Mouse (Mus musculus): ENCODE data around the gene Dkkl1. TPM values are rescaled to one million over a fixed set of nuclear protein-coding genes. Genes with fewer than 3 reads are reported as not detected.

The Dkkl1 gene
- polyA plus RNA-seq, 1 experiment from 2014 or later, result 1.4 TPM

DNA sequence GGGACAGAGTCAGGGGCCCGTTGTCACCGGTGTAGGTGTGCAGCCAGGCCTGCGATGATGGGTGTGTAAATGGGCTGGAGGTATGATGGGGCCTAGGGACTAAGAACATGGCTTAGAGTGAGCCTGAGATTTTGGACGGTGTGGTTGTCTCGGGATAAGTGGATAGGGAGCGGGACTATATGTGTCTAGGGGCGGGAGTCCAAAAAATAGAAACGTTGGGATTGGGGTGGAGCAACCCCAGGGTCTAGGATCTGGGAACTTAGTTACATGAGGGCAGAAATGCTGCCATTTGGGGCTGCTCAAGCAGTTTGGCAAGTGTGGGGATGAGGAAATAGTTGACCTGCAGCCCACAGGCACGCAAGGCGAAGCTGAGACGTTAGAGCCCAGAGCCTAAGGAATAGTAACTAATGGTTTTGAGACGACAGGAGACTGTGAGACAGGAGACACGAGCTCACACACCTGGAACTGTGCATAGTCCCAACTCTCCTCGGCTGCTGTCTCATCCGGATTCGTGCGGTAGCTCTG, 23.8 kb upstream of the Dkkl1 start:
- H3K4me2 ChIP-seq (replicated peaks), result peak overlapping the region; percentile 60
- H3K4me3 ChIP-seq, result peak overlapping the region; percentile 31
- peaks cover 37% of the 10 kb centered on the region for H3K36me3 ChIP-seq
- no peaks in the 10 kb centered on the region for H3K9me3 ChIP-seq
- 31% methylated on average over 17 of the region's 17 CpGs for WGBS
- peak overlapping the region; percentile 58 for H3K27ac ChIP-seq
- ATAC-seq (ENCODE audit: low FRiP score, low read depth), result no peak; the same call in 1 of the 2 replicates
- peaks cover 22% of the 10 kb centered on the region for H3K27me3 ChIP-seq
- H3K9ac ChIP-seq, result peak overlapping the region; percentile 56
- H3K4me1 ChIP-seq, result peaks cover 40% of the 10 kb centered on the region

DNA sequence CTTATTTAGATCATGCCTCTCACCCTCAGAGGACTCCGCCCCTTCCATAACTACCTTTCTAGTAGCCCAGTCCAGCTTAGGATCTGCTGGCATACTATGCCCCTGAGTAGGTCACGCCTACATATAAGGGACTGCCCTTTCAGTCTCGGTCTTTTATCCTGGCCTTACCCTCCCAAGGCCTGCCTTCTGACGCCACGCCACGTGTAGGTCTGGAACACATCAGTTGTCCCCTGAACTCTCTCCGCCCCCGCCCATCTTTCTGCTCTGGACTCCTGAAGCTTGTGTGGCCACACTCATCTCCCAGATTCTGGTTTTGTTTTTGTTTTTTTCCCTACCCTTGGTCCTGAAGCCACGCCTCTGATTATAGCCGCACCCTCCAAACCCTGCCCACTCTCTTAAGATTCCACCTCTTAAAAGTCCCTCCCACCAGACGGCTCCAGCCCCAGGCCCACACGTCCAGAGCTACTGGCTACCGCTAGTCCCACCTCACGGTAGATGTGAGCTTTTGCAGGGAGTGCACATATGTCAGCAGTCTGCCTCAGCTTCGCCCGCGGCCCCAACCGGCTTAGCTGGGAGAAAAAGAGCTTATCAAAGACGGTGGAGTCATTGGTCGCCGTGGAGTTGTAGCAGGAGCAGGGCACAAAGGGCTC, 23.1 kb upstream of the Dkkl1 start:
- H3K27me3 ChIP-seq, result peaks cover 19% of the 10 kb centered on the region
- H3K36me3 ChIP-seq, result peaks cover 37% of the 10 kb centered on the region
- peak overlapping the region; percentile 31 for H3K4me3 ChIP-seq
- H3K4me1 ChIP-seq, result peaks cover 36% of the 10 kb centered on the region
- peak overlapping the region; percentile 60 for H3K4me2 ChIP-seq (replicated peaks)
- no peaks in the 10 kb centered on the region for H3K9me3 ChIP-seq
- 4% methylated on average over 21 of the region's 21 CpGs for WGBS
- peak; percentile 88 for ATAC-seq (ENCODE audit: low FRiP score, low read depth)
- peak overlapping the region; percentile 56 for H3K9ac ChIP-seq
- H3K27ac ChIP-seq, result peak overlapping the region; percentile 58

DNA sequence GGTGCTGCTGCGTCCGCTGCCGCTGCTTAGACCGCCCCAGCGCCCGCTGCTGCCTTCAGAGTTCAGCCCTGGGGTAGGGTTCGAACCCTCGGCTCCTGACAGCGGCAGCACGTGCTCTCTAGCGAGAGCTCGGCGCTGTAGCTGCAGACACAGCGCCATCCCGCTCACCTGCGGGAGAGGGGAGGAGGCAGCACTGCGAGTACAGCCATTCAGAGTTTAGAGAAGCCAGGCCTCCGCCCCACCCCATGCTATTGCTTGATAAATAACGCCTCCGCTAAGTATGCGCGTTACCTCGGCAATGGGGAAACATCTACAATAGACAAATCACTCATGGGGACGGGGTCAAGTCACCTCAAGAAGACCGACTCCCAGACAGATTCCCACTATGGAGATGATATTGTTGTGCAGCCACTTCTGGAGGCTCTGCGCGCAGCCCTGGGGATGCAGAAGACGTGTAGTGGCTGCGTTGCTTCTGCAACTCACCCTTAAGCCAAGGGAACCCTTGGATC, 22.4 kb upstream of the Dkkl1 start:
- Histone ChIP-seq H3K36me3 (peaks cover 42% of the 10 kb centered on the region), H3K9me3 (no peaks in the 10 kb centered on the region), H3K9ac (peak overlapping the region; percentile 56; the same call in 1 of the 2 replicates), H3K27me3 (peaks cover 19% of the 10 kb centered on the region), H3K27ac (peak overlapping the region; percentile 48), H3K4me2 (replicated peaks) (peak overlapping the region; percentile 60), H3K4me3 (peak overlapping the region; percentile 31), H3K4me1 (peaks cover 36% of the 10 kb centered on the region)
- ATAC-seq (ENCODE audit: low FRiP score, low read depth), result peak; percentile 5; the same call in 1 of the 2 replicates
- 9% methylated on average over 29 of the region's 29 CpGs for WGBS

GRCm38 (mm10) chr7:45233580-45234332, 21.8 kb upstream of the Dkkl1 start:
- peaks cover 36% of the 10 kb centered on the region for H3K4me1 ChIP-seq
- H3K27me3 ChIP-seq, result peaks cover 12% of the 10 kb centered on the region
- peak overlapping the region; percentile 48 for H3K27ac ChIP-seq
- peak overlapping the region; percentile 4; the same call in 1 of the 2 replicates for H3K4me3 ChIP-seq
- H3K36me3 ChIP-seq, result peaks cover 49% of the 10 kb centered on the region
- WGBS, result 28% methylated on average over 20 of the region's 20 CpGs
- H3K9ac ChIP-seq, result peak overlapping the region; percentile 50; the same call in 1 of the 2 replicates
- no peaks in the 10 kb centered on the region for H3K9me3 ChIP-seq
- 0 out of 2 replicates have a peak, but pooled peaks have one; percentile 0 for ATAC-seq (ENCODE audit: low FRiP score, low read depth)
- H3K4me2 ChIP-seq (replicated peaks), result peak overlapping the region; percentile 60

DNA sequence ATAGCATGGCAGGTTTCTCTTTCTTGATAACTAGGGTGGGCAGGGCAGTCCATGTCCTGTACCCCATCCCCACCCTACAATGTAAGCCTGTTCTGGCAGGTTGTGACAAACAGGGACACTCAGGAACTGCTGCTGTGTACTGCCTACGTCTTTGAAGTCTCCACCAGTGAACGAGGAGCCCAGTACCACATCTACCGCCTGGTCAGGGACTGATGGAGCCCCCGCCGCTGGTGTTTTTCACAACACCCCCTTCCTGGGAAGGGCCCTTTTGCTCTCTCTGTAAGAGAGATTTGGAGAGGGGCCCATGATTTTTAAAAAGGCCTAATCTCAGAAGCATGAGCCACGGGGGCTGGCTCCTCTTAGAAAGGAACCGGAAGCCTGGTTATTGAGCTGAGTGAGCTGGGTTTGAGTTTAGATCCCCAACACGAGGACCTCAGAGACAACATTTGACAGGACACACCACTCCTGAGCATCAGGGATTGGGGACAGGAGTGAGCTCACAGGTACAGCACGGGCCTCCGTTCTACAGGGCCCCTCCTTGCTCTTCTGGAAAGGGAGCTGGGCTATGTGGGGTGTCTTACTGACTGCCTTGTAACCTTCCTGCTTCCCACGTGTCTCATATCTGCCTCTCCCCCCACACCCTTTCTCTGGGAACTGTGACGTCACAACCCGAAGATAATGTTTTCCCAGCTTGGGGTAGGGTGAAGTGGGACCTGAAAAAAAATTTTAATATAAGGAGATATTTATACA, 20.9 kb upstream of the Dkkl1 start:
- Histone ChIP-seq H3K9me3 (no peaks in the 10 kb centered on the region), H3K4me1 (peaks cover 36% of the 10 kb centered on the region), H3K36me3 (peaks cover 57% of the 10 kb centered on the region), H3K27ac (no peak overlapping the region), H3K4me2 (replicated peaks) (no peak overlapping the region), H3K4me3 (no peak overlapping the region), H3K27me3 (peaks cover 4% of the 10 kb centered on the region; the same call in 1 of the 2 replicates), H3K9ac (0 out of 2 replicates have a peak overlapping the region, but pooled peaks have one; percentile 4)
- ATAC-seq (ENCODE audit: low FRiP score, low read depth), result no peak
- WGBS, result 57% methylated on average over 13 of the region's 13 CpGs

DNA sequence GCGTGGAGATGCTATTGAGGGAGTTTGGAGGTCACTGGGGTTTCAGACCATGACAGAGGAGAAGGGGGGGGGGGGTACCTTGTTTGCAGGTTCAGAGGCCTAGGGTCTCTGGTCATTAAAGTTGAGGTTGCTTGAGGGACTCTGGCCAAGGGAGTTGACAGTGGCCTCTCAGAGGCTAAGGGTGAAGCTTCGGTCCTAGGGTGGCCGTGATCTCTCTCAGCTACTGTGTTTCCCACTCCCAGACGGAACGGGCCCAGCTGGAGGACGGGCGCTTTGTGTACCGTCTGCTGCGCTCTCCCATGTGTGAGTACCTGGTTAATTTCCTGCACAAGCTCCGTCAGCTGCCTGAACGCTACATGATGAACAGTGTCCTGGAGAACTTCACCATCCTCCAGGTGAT, 20.0 kb upstream of the Dkkl1 start:
- Histone ChIP-seq H3K9me3 (no peaks in the 10 kb centered on the region), H3K4me1 (peaks cover 36% of the 10 kb centered on the region), H3K4me3 (no peak overlapping the region), H3K27me3 (0 out of 2 replicates have a peak, but pooled peaks cover 3% of the 10 kb centered on the region), H3K9ac (0 out of 2 replicates have a peak overlapping the region, but pooled peaks have one; percentile 4), H3K4me2 (replicated peaks) (no peak overlapping the region), H3K27ac (no peak overlapping the region), H3K36me3 (peaks cover 66% of the 10 kb centered on the region)
- WGBS, result 84% methylated on average over 11 of the region's 11 CpGs
- no peak for ATAC-seq (ENCODE audit: low FRiP score, low read depth)

DNA sequence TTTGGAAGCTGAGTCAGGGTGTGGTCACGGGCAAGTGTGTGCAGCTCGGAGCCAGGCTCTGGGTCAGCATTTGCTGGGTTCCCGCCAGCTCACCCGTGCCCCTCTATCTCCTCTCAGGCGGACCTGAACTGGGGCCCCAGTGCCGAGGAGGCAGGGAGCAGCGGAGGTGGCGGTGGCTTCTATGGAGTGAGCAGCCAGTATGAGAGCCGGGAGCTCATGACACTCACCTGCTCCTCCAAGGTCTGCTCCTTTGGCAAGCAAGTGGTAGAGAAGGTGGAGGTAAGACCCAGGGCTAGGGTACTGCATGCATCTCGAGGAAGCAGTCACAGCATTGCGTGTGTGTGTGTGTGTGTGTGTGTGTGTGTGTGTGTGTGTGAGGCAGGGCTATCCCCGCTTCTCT, 19.2 kb upstream of the Dkkl1 start:
- no peak for ATAC-seq (ENCODE audit: low FRiP score, low read depth)
- peaks cover 36% of the 10 kb centered on the region for H3K4me1 ChIP-seq
- no peak overlapping the region for H3K4me3 ChIP-seq
- peaks cover 73% of the 10 kb centered on the region for H3K36me3 ChIP-seq
- H3K27me3 ChIP-seq, result no peaks in the 10 kb centered on the region
- 88% methylated on average over 12 of the region's 12 CpGs for WGBS
- no peak overlapping the region; the same call in 1 of the 2 replicates for H3K9ac ChIP-seq
- H3K27ac ChIP-seq, result no peak overlapping the region
- no peaks in the 10 kb centered on the region for H3K9me3 ChIP-seq
- H3K4me2 ChIP-seq (replicated peaks), result no peak overlapping the region

DNA sequence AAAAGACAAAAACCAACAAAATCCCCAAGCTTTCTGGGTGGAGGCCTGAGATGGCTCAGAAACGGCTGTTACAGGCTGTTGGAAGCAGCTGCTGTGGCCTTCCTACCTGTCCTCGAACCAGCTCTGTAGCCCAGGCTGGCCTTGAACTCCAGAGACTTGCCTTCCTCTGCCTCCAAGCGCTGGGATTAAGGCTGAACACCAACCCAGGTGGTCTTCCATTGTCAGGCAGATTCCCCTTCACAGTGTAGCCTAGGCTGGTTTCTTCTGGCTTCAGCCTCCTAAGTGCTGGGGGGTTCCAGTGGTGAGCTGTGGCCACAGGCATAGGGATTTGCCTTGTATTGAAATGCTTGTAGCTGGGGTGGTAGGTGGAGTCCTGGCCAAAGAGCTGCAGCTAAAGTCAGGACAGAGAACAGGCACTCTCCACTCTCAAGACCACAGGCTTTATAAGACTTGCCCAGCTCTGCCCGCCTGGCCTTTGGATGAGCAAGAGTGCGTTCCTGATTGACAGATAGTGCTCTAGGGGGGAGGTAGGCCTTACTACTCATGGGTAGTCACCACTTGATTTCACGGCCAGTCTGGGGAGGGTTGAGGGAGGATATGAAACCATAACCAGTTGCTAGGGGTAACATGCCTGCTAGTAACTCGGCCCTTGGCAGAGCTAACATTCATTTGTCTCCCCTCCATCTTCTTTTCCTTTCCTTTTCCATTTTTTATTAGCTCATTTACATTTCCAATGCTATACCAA, 17.7 kb upstream of the Dkkl1 start:
- Histone ChIP-seq H3K27me3 (no peaks in the 10 kb centered on the region), H3K4me1 (peaks cover 22% of the 10 kb centered on the region), H3K4me3 (no peak overlapping the region), H3K9me3 (no peaks in the 10 kb centered on the region), H3K9ac (no peak overlapping the region), H3K27ac (no peak overlapping the region), H3K4me2 (replicated peaks) (no peak overlapping the region), H3K36me3 (peaks cover 89% of the 10 kb centered on the region)
- 90% methylated on average over 7 of the region's 7 CpGs for WGBS
- no peak for ATAC-seq (ENCODE audit: low FRiP score, low read depth)

GRCm38 (mm10) chr7:45229046-45229445, 17.1 kb upstream of the Dkkl1 start:
- no peak for ATAC-seq (ENCODE audit: low FRiP score, low read depth)
- Histone ChIP-seq H3K4me1 (peaks cover 16% of the 10 kb centered on the region), H3K9me3 (no peaks in the 10 kb centered on the region), H3K27me3 (no peaks in the 10 kb centered on the region), H3K9ac (no peak overlapping the region), H3K27ac (no peak overlapping the region), H3K4me2 (replicated peaks) (no peak overlapping the region), H3K36me3 (peaks cover 91% of the 10 kb centered on the region), H3K4me3 (no peak overlapping the region)
- WGBS, result 94% methylated on average over 8 of the region's 8 CpGs

DNA sequence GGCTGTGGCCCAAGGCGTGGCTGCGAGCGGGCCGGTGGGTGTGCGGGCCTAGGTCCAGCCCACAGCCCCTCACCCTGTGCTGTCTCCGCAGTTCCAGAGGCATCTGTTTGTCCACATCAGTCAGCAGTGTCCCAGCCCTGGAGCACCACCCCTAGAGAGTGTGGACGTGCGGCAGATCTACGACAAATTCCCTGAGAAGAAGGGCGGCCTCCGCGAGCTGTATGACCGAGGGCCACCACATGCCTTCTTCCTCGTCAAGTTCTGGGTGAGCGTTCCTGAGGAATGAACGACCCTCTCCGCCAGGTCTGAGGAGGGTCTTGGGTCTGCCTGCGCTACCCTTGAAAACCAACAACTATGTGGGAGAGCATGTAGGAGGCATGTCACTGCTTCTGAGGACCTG, 16.6 kb upstream of the Dkkl1 start:
- no peak for ATAC-seq (ENCODE audit: low FRiP score, low read depth)
- Histone ChIP-seq H3K4me2 (replicated peaks) (no peak overlapping the region), H3K27me3 (no peaks in the 10 kb centered on the region), H3K36me3 (peaks cover 91% of the 10 kb centered on the region), H3K4me3 (no peak overlapping the region), H3K4me1 (peaks cover 11% of the 10 kb centered on the region), H3K27ac (no peak overlapping the region), H3K9me3 (no peaks in the 10 kb centered on the region), H3K9ac (no peak overlapping the region)
- 95% methylated on average over 18 of the region's 18 CpGs for WGBS

DNA sequence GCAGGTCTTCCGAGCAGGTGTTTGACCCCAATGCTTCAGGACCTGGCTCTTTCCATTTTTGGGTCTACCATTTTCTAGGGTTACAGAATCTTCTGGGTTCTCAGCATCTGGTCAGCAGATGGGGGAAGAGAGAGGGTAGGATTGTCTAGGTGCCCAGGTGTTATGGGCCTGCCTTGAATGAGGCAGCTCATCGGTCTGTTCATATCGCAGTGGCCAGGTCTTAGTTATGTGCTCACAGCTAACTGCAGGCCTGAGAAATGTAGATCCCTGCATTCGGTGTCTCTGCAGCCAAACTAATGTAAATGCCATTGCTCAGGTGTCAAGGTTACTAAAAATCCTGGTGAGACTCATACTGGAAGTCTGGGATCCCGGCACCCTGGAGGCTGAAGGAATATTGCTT, 14.5 kb upstream of the Dkkl1 start:
- no peaks in the 10 kb centered on the region for H3K27me3 ChIP-seq
- 91% methylated on average over 5 of the region's 5 CpGs for WGBS
- H3K27ac ChIP-seq, result no peak overlapping the region
- no peak overlapping the region for H3K4me2 ChIP-seq (replicated peaks)
- peaks cover 91% of the 10 kb centered on the region for H3K36me3 ChIP-seq
- H3K9ac ChIP-seq, result no peak overlapping the region
- ATAC-seq (ENCODE audit: low FRiP score, low read depth), result no peak
- no peak overlapping the region for H3K4me3 ChIP-seq
- H3K9me3 ChIP-seq, result no peaks in the 10 kb centered on the region
- H3K4me1 ChIP-seq, result no peaks in the 10 kb centered on the region
